Mouse (Mus musculus): ENCODE data around the gene Zfp799. TPM values are rescaled to one million over a fixed set of nuclear protein-coding genes. Genes with fewer than 3 reads are reported as not detected.

Gene Zfp799
- polyA plus RNA-seq, 1 experiment from 2014 or later: 18.8 TPM

Other genes starting within 250 kb of the Zfp799 start
- gene Cyp4f37, start 209.0 kb downstream of the Zfp799 start, polyA plus RNA-seq (2015; fragmentation: Nextera tagmentation; extraction: Ambion mirVana): not detected in 2 replicates
- not detected in 2 replicates for gene Cyp4f40, start 171.4 kb downstream of the Zfp799 start, polyA plus RNA-seq (2015; fragmentation: Nextera tagmentation; extraction: Ambion mirVana)
- gene Cyp4f15, start 144.6 kb downstream of the Zfp799 start, polyA plus RNA-seq (2015; fragmentation: Nextera tagmentation; extraction: Ambion mirVana): 1.7 and 2.2 TPM in 2 replicates
- gene Zfp871, start 42.0 kb downstream of the Zfp799 start, polyA plus RNA-seq (2015; fragmentation: Nextera tagmentation; extraction: Ambion mirVana): 47.4 and 48.7 TPM in 2 replicates
- gene Zfp811, start 20.3 kb downstream of the Zfp799 start, polyA plus RNA-seq (2015; fragmentation: Nextera tagmentation; extraction: Ambion mirVana): 39.5 and 46.2 TPM in 2 replicates
- gene Zfp870, start 61.4 kb upstream of the Zfp799 start, polyA plus RNA-seq (2015; fragmentation: Nextera tagmentation; extraction: Ambion mirVana): 8.1 and 10.4 TPM in 2 replicates
- gene Cyp4f14, start 87.1 kb upstream of the Zfp799 start, polyA plus RNA-seq (2015; fragmentation: Nextera tagmentation; extraction: Ambion mirVana): 0.18 and 0.27 TPM in 2 replicates
- gene Cyp4f13, start 117.1 kb upstream of the Zfp799 start, polyA plus RNA-seq (2015; fragmentation: Nextera tagmentation; extraction: Ambion mirVana): 8.0 and 8.4 TPM in 2 replicates
- gene Zfp472, start 135.6 kb upstream of the Zfp799 start, polyA plus RNA-seq (2015; fragmentation: Nextera tagmentation; extraction: Ambion mirVana): 10.0 and 10.4 TPM in 2 replicates
- 22.1 and 22.6 TPM in 2 replicates for gene Zfp952, start 162.9 kb upstream of the Zfp799 start, polyA plus RNA-seq (2015; fragmentation: Nextera tagmentation; extraction: Ambion mirVana)
- 32.1 and 34.6 TPM in 2 replicates for gene Zfp763, start 203.1 kb upstream of the Zfp799 start, polyA plus RNA-seq (2015; fragmentation: Nextera tagmentation; extraction: Ambion mirVana)
- not detected in 2 replicates for gene 4921501E09Rik, start 237.8 kb upstream of the Zfp799 start, polyA plus RNA-seq (2015; fragmentation: Nextera tagmentation; extraction: Ambion mirVana)

Measured in forebrain, embryonic 16.5 days (tissue).